Mouse (Mus musculus) spleen, postnatal 10 days (tissue): Measurements from ENCODE around the gene Lpcat3.
"Not testable (repeated sequence)": the region's sequence is repeated elsewhere in the genome, so short reads cannot be mapped to it uniquely, and the experiment has no call there.

Experiments
- DNase-seq, 2 experiments: peaks; one replicate each; pipeline ENCODE4 v3.0.0; 2021 to 2022; ENCODE audit warnings: low spot score in 2 of 2

Gene Lpcat3

GRCm38 (mm10) chr6:124662477-124663423 lies at the start of gene Lpcat3:
Gene Lpcat3, plus strand, starts transcription at chr6:124663027.
- DNase-seq = peak; percentile 99 to 100

GRCm38 (mm10) chr6:124625612-124626011 lies 37.2 kb upstream of the Lpcat3 start:
- no peak for DNase-seq

GRCm38 (mm10) chr6:124626184-124626583 lies 36.6 kb upstream of the Lpcat3 start:
- DNase-seq = not testable (repeated sequence)

GRCm38 (mm10) chr6:124630763-124631162 lies 32.1 kb upstream of the Lpcat3 start:
- no peak for DNase-seq

GRCm38 (mm10) chr6:124635985-124636384 lies 26.8 kb upstream of the Lpcat3 start, which contains the start of gene C1s2:
Gene C1s2, minus strand, starts transcription at chr6:124636085.
- not testable (repeated sequence) for DNase-seq

GRCm38 (mm10) chr6:124636858-124637460 lies 25.9 kb upstream of the Lpcat3 start:
- peak in 1 of 2 experiments; percentile 13 for DNase-seq

GRCm38 (mm10) chr6:124640041-124640440 lies 22.8 kb upstream of the Lpcat3 start:
- no peak for DNase-seq

GRCm38 (mm10) chr6:124640997-124641396 lies 21.8 kb upstream of the Lpcat3 start:
- peak; percentile 86 to 92 for DNase-seq

GRCm38 (mm10) chr6:124646394-124646793 lies 16.4 kb upstream of the Lpcat3 start:
- DNase-seq = peak; percentile 58 to 60

- no peak for DNase-seq
Observed at GRCm38 (mm10) chr6:124655893-124656292, 6.9 kb upstream of the Lpcat3 start.

GRCm38 (mm10) chr6:124658067-124658466 lies 4.8 kb upstream of the Lpcat3 start:
- no peak for DNase-seq

- no peak for DNase-seq
Observed at GRCm38 (mm10) chr6:124661156-124661806, 1.5 kb upstream of the Lpcat3 start.

GRCm38 (mm10) chr6:124661995-124662394 lies 832 bp upstream of the Lpcat3 start:
- DNase-seq = no peak

- no peak for DNase-seq
Observed at GRCm38 (mm10) chr6:124663424-124663795, 583 bp downstream of the Lpcat3 start.

- no peak for DNase-seq
Observed at GRCm38 (mm10) chr6:124664256-124664655, 1.4 kb downstream of the Lpcat3 start.

- no peak for DNase-seq
Observed at GRCm38 (mm10) chr6:124665011-124665410, 2.2 kb downstream of the Lpcat3 start.

GRCm38 (mm10) chr6:124669234-124669859 lies 6.5 kb downstream of the Lpcat3 start:
- DNase-seq = no peak

GRCm38 (mm10) chr6:124670281-124670900 lies 7.6 kb downstream of the Lpcat3 start:
- no peak for DNase-seq

- DNase-seq = no peak
Observed at GRCm38 (mm10) chr6:124672100-124672499, 9.3 kb downstream of the Lpcat3 start.

- DNase-seq = no peak
Observed at GRCm38 (mm10) chr6:124673619-124674018, 10.8 kb downstream of the Lpcat3 start.

GRCm38 (mm10) chr6:124674591-124674990 lies 11.8 kb downstream of the Lpcat3 start:
- DNase-seq = no peak
